Comparison of ENCODE assay signal across 11 mouse cellular contexts in the genomic region with DNA sequence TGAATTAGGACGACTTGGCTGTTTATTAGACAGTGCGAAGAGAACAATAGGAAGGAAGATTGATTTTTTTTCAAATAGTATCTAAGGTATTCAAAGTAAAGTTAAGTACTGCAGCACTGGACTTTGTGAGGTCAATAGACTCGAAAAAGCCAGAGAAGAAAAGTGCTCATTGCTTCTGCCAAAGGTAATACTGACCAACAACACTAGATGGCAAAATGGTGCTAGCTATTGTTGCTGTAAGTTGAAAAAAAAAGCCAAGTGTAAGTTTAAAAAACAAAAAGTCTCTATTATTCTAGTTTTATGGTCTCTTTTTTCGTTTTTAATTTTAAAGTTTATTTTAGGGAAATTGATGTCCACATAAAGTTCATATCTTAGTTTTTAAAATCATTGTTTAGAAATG.
A peak's percentile ranks its signal among the peaks of the same experiment; 100 is the strongest.
DNase-seq lines count a peak whose midpoint lies in the region; TF ChIP-seq lines count a peak whose summit lies in the region.
"Had no signal": no experiment of that assay in that cellular context is flagged by ENCODE, and none has a peak within 500 bp of the region (broad histone marks: within the 10 kb centered on the region; RNA-seq: fewer than 3 reads in every experiment).

No protein-coding gene starts in this region.

- H3K9me3 ChIP-seq in ES-E14 (ENCODE audit: control insufficient read depth, insufficient read depth, low read depth, low read length), result no peaks in the 10 kb centered on the region
- H3K9me3 ChIP-seq: embryonic facial prominence, embryonic 12.5 days; G1E; liver, embryonic 15.5 days had no signal

- no peak overlapping the region for H3K27ac ChIP-seq in ES-E14 (ENCODE audit: insufficient read depth, low read depth, low read length, poor library complexity, severe bottlenecking)
- H3K27ac ChIP-seq: embryonic facial prominence, embryonic 12.5 days; liver, embryonic 15.5 days had no signal

- H3K9ac ChIP-seq in ES-E14 (ENCODE audit: insufficient read depth, low read depth, low read length, poor library complexity, severe bottlenecking), result no peak overlapping the region
- H3K9ac ChIP-seq: embryonic facial prominence, embryonic 12.5 days; liver, embryonic 15.5 days had no signal

- in situ Hi-C loops in ES-E14 (cut with MboI; ENCODE audit: low sequenced_read_pairs in 2 of 2, unreplicated experiment in 2 of 2), result no loop called here

- 0 out of 4 replicates have a peak overlapping the region, but pooled peaks of 1 of the 2 experiments have one; percentile 16 for H3K4me3 ChIP-seq in ES-E14 (ENCODE audit: insufficient read depth in 1 of 2, low read depth in 1 of 2, low read length in 2 of 2, poor library complexity in 1 of 2, severe bottlenecking in 1 of 2)
- H3K4me3 ChIP-seq: embryonic facial prominence, embryonic 12.5 days; liver, embryonic 15.5 days had no signal

- H3K36me3 ChIP-seq in ES-E14 (ENCODE audit: control insufficient read depth, insufficient read depth, low read length, poor library complexity, severe bottlenecking), result no peaks in the 10 kb centered on the region
- H3K36me3 ChIP-seq: embryonic facial prominence, embryonic 12.5 days; G1E; liver, embryonic 15.5 days had no signal

- H3K4me1 ChIP-seq in ES-E14 (ENCODE audit: control insufficient read depth in 2 of 2, insufficient read depth in 2 of 2, low read length in 2 of 2, poor library complexity in 1 of 2), result no peaks in the 10 kb centered on the region
- H3K4me1 ChIP-seq: embryonic facial prominence, embryonic 12.5 days; liver, embryonic 15.5 days had no signal

- peak; percentile 17 to 38 for DNase-seq in cerebellum, postnatal 14 days
- no peak for DNase-seq in cerebellum, adult 8-10 months
- DNase-seq in layer of hippocampus, adult 11-12 months (ENCODE audit: low spot score), result peak; percentile 6
- no peak for DNase-seq in layer of hippocampus, postnatal 36 days
- no peak for DNase-seq in ES-E14 (ENCODE audit: low read depth, low spot score)
- peak; percentile 11 for DNase-seq in induced T-regulatory cell, adult 2 months (ENCODE audit: low read depth)
- no peak for DNase-seq in adrenal gland, postnatal 14 days
- DNase-seq in right cerebral cortex, postnatal 36 days (ENCODE audit: low spot score in 2 of 2), result no peak

TF ChIP-seq in ES-E14, 5 proteins besides CTCF, POLR2A, EP300 and RAD21:
- TF ChIP-seq HCFC1 (IDR thresholded peaks at IDR 0.05; ENCODE audit: borderline replicate concordance, insufficient read depth, low read length) (no peak), ZC3H11A (IDR thresholded peaks at IDR 0.05; ENCODE audit: borderline replicate concordance, low read depth, low read length) (peak; percentile 43; the same call in 1 of the 2 replicates), MAFK (IDR thresholded peaks at IDR 0.05; ENCODE audit: insufficient read depth, low read depth, low read length) (no peak), ZNF384 (IDR thresholded peaks at IDR 0.05; ENCODE audit: low read depth, low read length) (peak; percentile 73)
TF ChIP-seq in ES-E14: peak in this region for 2.

Comparison
In these comparisons a context has a peak if more than half of its experiments do, and no peak if none do; other contexts are left out.
1. DNase-seq: peak in cerebellum, postnatal 14 days (2 of 2), layer of hippocampus, adult 11-12 months (single experiment) and induced T-regulatory cell, adult 2 months (single experiment); none in cerebellum, adult 8-10 months (single experiment), layer of hippocampus, postnatal 36 days (0 of 2), ES-E14 (single experiment), adrenal gland, postnatal 14 days (single experiment) and right cerebral cortex, postnatal 36 days (0 of 2).